Mouse (Mus musculus) midbrain, embryonic 15.5 days (tissue): ENCODE results near the gene Cys1. TPM values are rescaled to one million over a fixed set of nuclear protein-coding genes. Genes with fewer than 3 reads are reported as not detected.

ENCODE experiments used
- ATAC-seq: fragments of 200-750 bp; cut with Nextera tagmentation; replicated peaks from 2 replicates; pipeline ENCODE4 v1.8.0; 2017; ENCODE audit warnings: moderate TSS enrichment
- H3K27ac ChIP-seq: fragments of 300-500 bp; sonication (generic); 2 replicates; pipeline ENCODE4 v1.5.1; 2015; ENCODE audit warnings: mild to moderate bottlenecking, inconsistent platforms
- H3K27me3 ChIP-seq: fragments of 300-500 bp; sonication (generic); replicated peaks from 2 replicates; pipeline ENCODE4 v1.6.1; 2015; ENCODE audit warnings: inconsistent platforms
- H3K36me3 ChIP-seq: fragments of 300-500 bp; sonication (generic); replicated peaks from 2 replicates; pipeline ENCODE4 v1.6.1; 2015; ENCODE audit warnings: inconsistent platforms
- H3K4me1 ChIP-seq: fragments of 300-500 bp; sonication (generic); 2 replicates; pipeline ENCODE4 v1.6.1; 2015; ENCODE audit warnings: inconsistent platforms
- H3K4me2 ChIP-seq: fragments of 300-500 bp; sonication (generic); 2 replicates; pipeline ENCODE4 v1.6.1; 2015; ENCODE audit warnings: inconsistent platforms, mild to moderate bottlenecking, moderate library complexity
- H3K4me3 ChIP-seq: fragments of 300-500 bp; sonication (generic); 2 replicates; pipeline ENCODE4 v1.5.1; 2015; ENCODE audit warnings: mild to moderate bottlenecking, inconsistent platforms
- H3K9ac ChIP-seq: fragments of 300-500 bp; sonication (generic); 2 replicates; pipeline ENCODE4 v1.6.1; 2015; ENCODE audit warnings: mild to moderate bottlenecking, inconsistent platforms
- H3K9me3 ChIP-seq: fragments of 300-500 bp; sonication (generic); 2 replicates; pipeline ENCODE4 v1.6.1; 2016; ENCODE audit warnings: inconsistent platforms
- WGBS: fragments of 180-500 bp; shearing (Covaris S2); methylation state at CpG from one replicate; pipeline ENCODE4 v1.1.7; 2015; ENCODE audit warnings: mixed read lengths; 5-methylcytosine and 5-hydroxymethylcytosine counted together
- polyA plus RNA-seq: library from polyadenylated mRNA; unstranded; fragments of >200 nt; fragmentation: Nextera tagmentation; extraction: Ambion mirVana; gene quantifications from 2 replicates; pipeline ENCODE4 v1.2.1, GENCODE M21; 2015

Gene Cys1
- polyA plus RNA-seq, 1 experiment from 2014 or later: 1.8 TPM

DNA sequence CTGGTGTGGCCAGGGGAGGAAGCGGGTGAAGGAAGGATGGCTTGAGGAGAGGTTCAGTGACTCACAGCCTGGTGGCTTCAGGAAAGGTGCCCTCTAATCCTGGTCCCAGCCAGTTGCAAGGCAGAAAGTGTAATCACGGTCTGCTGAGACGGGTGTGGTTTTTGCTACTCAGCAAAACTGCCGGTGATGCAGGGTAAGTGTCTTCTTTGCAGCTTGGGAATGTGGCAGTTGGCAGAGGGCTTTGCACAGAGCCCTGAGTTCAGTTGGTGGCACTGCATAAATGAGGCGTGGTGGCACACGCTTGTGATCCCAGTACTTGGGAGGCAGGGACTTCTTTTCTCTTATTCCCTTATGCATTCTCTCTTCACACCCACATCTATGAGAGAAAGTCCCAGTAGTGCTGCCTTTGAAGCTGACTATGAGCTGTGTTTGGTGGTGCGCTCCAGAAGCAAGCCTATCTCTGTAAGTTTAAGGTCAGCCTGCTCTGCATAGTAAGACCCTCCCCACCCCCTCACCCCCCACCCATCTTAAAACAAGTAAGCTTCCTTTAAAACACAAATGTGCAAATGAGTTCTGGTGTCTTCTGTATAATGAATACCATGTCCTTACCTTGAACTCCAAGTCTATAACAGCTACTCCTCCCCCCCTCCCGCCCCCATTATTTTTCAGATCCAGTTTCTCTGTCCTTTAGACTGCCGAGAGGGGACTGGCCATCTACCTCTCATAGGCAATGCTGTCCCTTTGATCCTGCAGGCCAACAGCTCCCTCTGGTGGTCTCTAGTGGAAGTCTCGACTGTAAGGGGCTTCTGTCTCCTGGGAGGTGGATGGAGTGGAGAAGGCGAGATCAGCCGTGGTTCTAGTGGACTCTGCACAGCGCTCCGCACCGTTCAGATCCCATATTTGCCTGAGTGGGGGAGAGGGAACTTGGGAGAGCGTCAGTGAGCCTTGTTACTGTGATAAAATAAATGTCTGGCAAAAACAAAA is 15.2 kb upstream of the Cys1 start:
- no peak overlapping the region for H3K4me3 ChIP-seq
- ATAC-seq: peak; percentile 85
- H3K9ac ChIP-seq: no peak overlapping the region
- 45% methylated on average over 16 of the region's 16 CpGs for WGBS
- no peaks in the 10 kb centered on the region for H3K9me3 ChIP-seq
- no peak overlapping the region for H3K27ac ChIP-seq
- H3K4me1 ChIP-seq: 0 out of 2 replicates have a peak, but pooled peaks cover 3% of the 10 kb centered on the region
- no peaks in the 10 kb centered on the region for H3K36me3 ChIP-seq
- peak overlapping the region; percentile 38 for H3K4me2 ChIP-seq
- H3K27me3 ChIP-seq: no peaks in the 10 kb centered on the region

DNA sequence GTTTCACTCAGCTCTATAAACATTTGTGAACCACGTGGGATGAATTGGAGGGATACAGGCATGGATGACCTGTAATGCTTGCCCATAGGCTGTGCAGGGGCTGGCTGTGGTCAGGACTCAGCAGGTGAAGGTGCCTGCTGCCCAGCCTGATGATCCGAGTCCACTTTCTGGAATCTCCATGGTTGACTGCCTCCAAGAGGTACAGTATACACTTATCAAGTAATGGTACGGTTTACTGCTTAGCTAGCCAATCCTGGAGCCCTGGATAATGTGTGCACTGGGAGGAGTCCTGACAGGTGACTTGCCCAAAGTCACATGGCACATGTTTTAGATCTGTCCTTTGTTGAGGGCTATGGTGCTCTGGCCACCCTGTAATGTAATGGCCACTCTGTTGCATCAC is 8.7 kb upstream of the Cys1 start:
- WGBS: 84% methylated on average over 3 of the region's 3 CpGs
- ATAC-seq: no peak
- no peak overlapping the region for H3K9ac ChIP-seq
- no peaks in the 10 kb centered on the region for H3K9me3 ChIP-seq
- H3K27me3 ChIP-seq: no peaks in the 10 kb centered on the region
- H3K4me1 ChIP-seq: no peaks in the 10 kb centered on the region
- no peak overlapping the region for H3K4me3 ChIP-seq
- H3K27ac ChIP-seq: no peak overlapping the region
- H3K36me3 ChIP-seq: no peaks in the 10 kb centered on the region
- no peak overlapping the region for H3K4me2 ChIP-seq

DNA sequence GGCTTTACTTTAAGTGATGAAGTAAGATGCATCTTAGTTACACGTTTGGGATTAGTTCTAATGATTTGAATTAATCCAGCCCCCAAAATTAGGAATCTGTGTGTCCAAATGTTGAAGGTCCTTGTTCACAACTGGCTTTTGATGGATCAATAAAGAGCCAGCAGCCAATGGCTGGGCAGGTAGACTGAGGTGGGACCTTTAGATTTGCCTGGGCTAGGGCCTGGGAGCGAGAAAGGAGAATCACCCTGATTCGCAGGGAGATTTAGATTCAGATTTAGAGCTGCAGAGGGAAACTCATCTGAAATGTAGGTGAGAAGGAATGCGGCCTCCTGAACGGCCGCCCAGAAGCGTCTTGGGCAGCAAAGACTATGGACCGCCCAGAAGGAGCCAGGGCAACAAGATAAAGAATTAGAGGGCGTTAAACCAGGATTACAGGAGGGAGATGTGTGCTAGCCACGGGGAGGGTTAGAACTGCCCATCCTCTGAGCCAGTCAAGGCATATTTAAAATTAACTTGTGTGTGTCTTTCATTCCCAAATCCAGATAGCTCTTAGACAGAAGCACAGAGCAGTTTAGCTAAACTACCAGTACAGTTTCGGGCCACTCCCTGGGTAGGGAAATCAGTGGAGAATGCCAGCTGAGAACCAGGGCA is 5.2 kb upstream of the Cys1 start:
- H3K27me3 ChIP-seq: peaks cover 16% of the 10 kb centered on the region
- no peak overlapping the region for H3K4me3 ChIP-seq
- no peak overlapping the region for H3K9ac ChIP-seq
- H3K4me1 ChIP-seq: peaks cover 2% of the 10 kb centered on the region
- H3K27ac ChIP-seq: no peak overlapping the region
- no peaks in the 10 kb centered on the region for H3K36me3 ChIP-seq
- ATAC-seq: no peak
- 79% methylated on average over 11 of the region's 11 CpGs for WGBS
- no peak overlapping the region for H3K4me2 ChIP-seq
- no peaks in the 10 kb centered on the region for H3K9me3 ChIP-seq

DNA sequence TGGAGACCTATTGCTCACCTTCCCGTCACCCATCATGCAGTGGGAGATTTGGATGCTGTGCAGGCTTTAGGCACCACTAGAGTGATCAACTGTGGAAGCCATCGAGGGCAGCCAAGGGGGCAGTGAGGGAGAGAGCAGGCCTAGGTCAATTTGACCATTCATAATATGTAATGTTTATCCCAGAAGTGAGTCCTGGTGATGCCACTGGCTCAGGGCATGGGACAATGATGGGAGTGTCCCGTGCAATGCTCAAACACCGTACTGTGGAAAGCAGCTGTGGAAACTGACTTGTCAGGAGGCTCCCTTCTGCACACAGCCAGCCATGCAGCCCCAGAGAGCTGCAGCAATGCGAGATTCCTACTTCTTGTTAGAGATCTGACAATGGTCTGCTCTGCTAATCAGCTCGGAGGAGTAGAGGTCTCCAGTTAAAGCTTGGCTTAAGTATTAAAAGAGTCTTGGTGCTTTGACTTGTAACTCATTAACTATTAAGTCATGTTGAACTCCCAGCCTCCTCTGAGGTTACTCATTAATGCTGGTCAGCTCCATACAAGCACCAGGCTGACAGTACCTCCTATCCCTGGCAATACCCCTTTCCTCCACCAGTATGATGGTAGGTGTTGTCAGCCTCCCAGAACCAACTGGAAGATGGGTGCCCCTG is 4.6 kb upstream of the Cys1 start:
- ATAC-seq: no peak
- H3K9ac ChIP-seq: no peak overlapping the region
- no peaks in the 10 kb centered on the region for H3K9me3 ChIP-seq
- H3K27me3 ChIP-seq: peaks cover 19% of the 10 kb centered on the region
- H3K27ac ChIP-seq: no peak overlapping the region
- peaks cover 9% of the 10 kb centered on the region for H3K4me1 ChIP-seq
- H3K4me2 ChIP-seq: no peak overlapping the region
- no peaks in the 10 kb centered on the region for H3K36me3 ChIP-seq
- no peak overlapping the region for H3K4me3 ChIP-seq
- WGBS: 80% methylated on average over 6 of the region's 6 CpGs

DNA sequence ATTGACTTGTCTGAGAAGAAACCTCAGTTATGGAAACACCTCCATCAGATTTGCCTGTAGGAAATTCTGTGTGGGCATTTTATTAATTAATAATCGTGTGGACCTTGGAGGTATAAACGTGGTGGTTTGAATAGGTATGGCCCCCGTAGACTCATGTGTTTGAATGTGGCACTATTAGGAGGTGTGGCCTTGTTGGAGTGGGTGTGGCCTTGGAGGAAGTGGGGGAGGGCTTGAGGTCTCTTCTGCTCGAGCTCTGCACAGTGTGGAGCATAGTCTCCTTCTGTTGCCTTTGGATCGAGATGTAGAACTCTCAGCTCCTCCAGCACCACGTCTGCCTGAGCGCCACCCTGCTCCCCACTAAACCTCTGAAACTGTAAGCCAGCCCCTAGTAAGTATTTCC is 1.8 kb upstream of the Cys1 start:
- 65% methylated on average over 7 of the region's 7 CpGs for WGBS
- no peak for ATAC-seq
- H3K36me3 ChIP-seq: no peaks in the 10 kb centered on the region

DNA sequence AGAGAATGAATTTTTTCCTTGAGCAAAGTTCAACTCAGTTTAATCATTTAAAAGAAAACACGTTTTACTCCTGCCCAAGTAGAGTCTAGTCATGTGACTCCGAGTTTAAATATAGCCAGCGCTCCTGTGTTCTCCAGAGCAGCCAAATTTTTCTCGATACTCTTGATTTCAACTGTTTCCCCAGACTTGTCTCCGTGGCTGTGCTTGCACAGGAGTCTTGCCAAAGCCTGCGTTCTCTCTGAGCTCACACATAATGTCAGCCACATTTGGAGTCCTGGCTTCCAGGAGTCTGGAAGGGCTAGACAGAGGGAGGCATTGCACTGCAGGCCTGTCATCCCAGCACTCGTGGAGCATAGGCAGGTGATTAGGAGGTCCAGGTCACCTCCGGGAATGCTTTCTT is 950 bp upstream of the Cys1 start:
- H3K4me3 ChIP-seq: no peak overlapping the region

More for the DNA sequence above, 1.8 kb upstream of the Cys1 start:
- Histone ChIP-seq H3K4me2 (no peak overlapping the region), H3K4me1 (peaks cover 15% of the 10 kb centered on the region), H3K9me3 (no peaks in the 10 kb centered on the region), H3K9ac (no peak overlapping the region), H3K4me3 (no peak overlapping the region), H3K27me3 (peaks cover 19% of the 10 kb centered on the region), H3K27ac (no peak overlapping the region)

DNA sequence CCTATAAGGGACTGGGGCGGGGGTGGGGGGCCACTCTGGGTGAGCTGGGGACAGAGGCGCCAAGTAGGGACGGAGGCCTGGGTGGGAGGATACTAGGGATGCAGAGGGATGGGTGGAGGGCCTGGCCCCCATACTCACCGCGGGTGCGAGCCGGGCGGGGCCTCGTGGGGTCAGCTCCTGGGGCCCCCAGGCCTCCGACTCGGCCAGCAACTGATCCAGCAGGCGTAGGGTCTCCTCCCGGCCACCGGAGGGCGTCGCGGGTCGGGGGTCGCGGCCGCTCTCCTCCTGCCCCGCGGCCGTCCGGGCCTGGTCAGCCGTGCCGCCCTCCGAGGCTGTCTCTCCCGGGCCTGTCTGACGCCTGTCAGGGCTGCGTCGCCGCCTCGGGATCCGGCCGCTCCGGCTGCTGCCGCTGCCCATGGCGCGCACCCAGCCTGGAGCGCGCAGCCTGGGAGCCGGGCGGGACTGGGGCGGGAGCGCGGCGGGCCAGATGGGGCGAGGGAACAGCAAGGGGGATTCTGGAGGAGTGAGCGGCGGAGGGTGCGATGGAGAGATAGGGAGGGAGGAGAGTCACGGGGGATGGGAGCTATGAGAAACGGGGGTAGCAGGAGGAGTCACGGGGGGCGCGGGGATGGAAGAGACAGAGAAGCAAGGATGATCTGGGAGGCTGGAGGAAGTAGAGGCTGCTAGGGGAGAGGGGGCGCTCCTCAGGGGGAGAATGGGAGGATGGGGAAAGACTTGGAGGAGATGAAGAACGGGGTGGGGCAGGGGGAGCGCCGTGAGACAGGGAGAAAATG is 924 bp downstream of the Cys1 start:
- no peak overlapping the region for H3K27ac ChIP-seq
- no peaks in the 10 kb centered on the region for H3K36me3 ChIP-seq
- H3K4me2 ChIP-seq: peak overlapping the region; percentile 89
- peaks cover 15% of the 10 kb centered on the region for H3K4me1 ChIP-seq
- peak; percentile 74 for ATAC-seq
- peak overlapping the region; percentile 72 for H3K9ac ChIP-seq
- peaks cover 19% of the 10 kb centered on the region for H3K27me3 ChIP-seq
- H3K4me3 ChIP-seq: peak overlapping the region; percentile 67
- 1% methylated on average over 60 of the region's 61 CpGs for WGBS
- H3K9me3 ChIP-seq: no peaks in the 10 kb centered on the region

More for the DNA sequence above, 950 bp upstream of the Cys1 start:
- Histone ChIP-seq H3K36me3 (no peaks in the 10 kb centered on the region), H3K9me3 (no peaks in the 10 kb centered on the region), H3K27me3 (peaks cover 19% of the 10 kb centered on the region), H3K27ac (no peak overlapping the region), H3K9ac (no peak overlapping the region), H3K4me2 (no peak overlapping the region), H3K4me1 (peaks cover 15% of the 10 kb centered on the region)
- 56% methylated on average over 8 of the region's 8 CpGs for whole genome bisulfite sequencing
- ATAC-seq: no peak

DNA sequence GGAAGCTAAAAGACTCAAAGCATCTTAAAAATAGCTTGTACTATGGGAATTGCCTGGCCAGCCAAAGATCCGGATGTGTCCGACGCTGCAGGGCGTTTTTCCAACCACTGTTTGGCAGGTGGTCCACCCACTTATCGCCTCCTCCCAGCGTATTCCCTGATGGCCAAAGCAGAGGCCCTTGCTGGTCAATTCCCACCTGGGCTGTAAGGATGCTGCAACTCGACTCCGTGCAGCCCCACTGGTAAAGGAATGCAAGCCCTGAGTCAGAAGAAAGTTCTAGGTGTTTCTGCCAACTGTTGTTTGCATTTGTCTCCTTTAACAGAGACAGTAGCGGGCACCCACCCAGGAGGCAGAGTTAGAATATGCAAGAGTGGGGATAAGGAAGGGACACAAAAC is 1.5 kb downstream of the Cys1 start:
- H3K9ac ChIP-seq: no peak overlapping the region
- 17% methylated on average over 9 of the region's 9 CpGs for WGBS
- no peaks in the 10 kb centered on the region for H3K36me3 ChIP-seq
- H3K4me2 ChIP-seq: peak overlapping the region; percentile 89
- no peaks in the 10 kb centered on the region for H3K9me3 ChIP-seq
- peak overlapping the region; percentile 67 for H3K4me3 ChIP-seq
- no peak overlapping the region for H3K27ac ChIP-seq
- H3K27me3 ChIP-seq: peaks cover 19% of the 10 kb centered on the region
- H3K4me1 ChIP-seq: peaks cover 15% of the 10 kb centered on the region
- ATAC-seq: no peak

DNA sequence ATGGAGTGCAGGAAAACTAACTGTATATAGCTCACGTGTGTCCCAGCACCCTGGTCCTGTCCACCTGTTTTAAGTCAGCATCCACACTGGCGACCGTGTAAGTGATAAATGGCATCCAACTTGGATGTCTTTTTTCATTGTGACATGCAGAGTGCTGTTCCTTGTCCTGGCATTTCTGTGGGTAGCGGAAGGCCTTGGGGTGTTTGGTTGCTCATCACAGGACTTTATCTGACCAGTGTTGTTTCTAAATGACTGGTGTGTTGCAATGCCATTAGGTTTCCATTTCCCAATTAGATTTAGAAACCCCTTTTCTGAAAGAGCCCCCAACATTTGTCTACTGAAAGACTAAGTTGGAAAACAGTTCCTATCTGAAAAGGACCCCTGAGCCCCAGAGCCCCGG is 19.5 kb downstream of the Cys1 start:
- no peak overlapping the region for H3K27ac ChIP-seq
- H3K9ac ChIP-seq: no peak overlapping the region
- H3K27me3 ChIP-seq: no peaks in the 10 kb centered on the region
- H3K4me3 ChIP-seq: no peak overlapping the region
- ATAC-seq: no peak
- H3K36me3 ChIP-seq: 0 out of 2 replicates have a peak, but pooled peaks cover 9% of the 10 kb centered on the region
- no peaks in the 10 kb centered on the region for H3K9me3 ChIP-seq
- peaks cover 11% of the 10 kb centered on the region for H3K4me1 ChIP-seq
- H3K4me2 ChIP-seq: no peak overlapping the region
- 94% methylated on average over 5 of the region's 5 CpGs for WGBS

DNA sequence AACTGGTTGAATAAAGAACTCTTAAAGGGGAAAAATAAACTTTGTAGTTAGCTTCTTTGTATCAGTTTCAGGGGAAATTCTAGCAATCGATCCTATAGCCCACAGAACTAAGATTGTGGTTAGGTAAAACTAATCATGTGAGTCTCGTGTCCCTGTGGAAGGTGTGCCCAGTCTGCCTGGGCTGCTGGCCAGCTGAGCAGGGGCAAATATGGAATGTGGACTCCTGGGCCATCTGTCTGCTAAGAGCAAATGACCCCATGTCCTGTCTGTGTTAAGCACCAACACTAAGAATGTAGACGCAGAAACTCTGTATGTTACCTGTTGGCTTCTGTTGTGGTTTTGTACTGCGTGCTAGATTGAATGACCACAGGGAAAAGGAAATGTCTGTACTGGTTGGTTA is 20.5 kb downstream of the Cys1 start:
- WGBS: 88% methylated on average over 4 of the region's 4 CpGs
- H3K4me3 ChIP-seq: no peak overlapping the region
- H3K27me3 ChIP-seq: no peaks in the 10 kb centered on the region
- H3K27ac ChIP-seq: no peak overlapping the region
- peaks cover 20% of the 10 kb centered on the region for H3K4me1 ChIP-seq
- no peaks in the 10 kb centered on the region for H3K9me3 ChIP-seq
- 0 out of 2 replicates have a peak, but pooled peaks cover 9% of the 10 kb centered on the region for H3K36me3 ChIP-seq
- no peak for ATAC-seq
- H3K4me2 ChIP-seq: no peak overlapping the region
- no peak overlapping the region for H3K9ac ChIP-seq

DNA sequence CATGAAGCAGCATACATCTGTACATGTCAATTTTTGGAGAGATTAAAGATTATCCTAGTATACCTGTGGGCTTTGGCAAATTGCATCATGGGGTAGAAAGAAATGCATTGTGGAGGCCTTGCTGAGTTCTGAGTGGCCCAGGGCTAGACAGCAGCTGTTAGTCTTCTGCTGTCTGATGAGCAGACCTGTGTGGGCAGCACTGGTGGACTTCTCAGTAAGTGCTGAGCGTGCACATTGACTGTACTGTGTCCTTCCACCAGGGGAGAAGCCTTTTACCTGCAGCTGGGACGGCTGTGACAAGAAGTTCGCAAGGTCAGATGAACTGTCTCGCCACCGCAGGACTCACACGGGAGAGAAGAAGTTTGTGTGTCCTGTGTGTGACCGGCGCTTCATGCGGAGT is 21.7 kb downstream of the Cys1 start:
- ATAC-seq: no peak
- 94% methylated on average over 9 of the region's 9 CpGs for WGBS
- no peaks in the 10 kb centered on the region for H3K9me3 ChIP-seq

More for the DNA sequence above, 21.7 kb downstream of the Cys1 start:
- Histone ChIP-seq H3K27ac (no peak overlapping the region), H3K36me3 (peaks cover 15% of the 10 kb centered on the region; the same call in 1 of the 2 replicates), H3K27me3 (no peaks in the 10 kb centered on the region), H3K9ac (no peak overlapping the region), H3K4me1 (peaks cover 23% of the 10 kb centered on the region), H3K4me2 (no peak overlapping the region), H3K4me3 (no peak overlapping the region)
